Mouse (Mus musculus) bone marrow, adult 2 months (tissue): Measurements from ENCODE around the gene Mrpl51. TPM values are rescaled to one million over a fixed set of nuclear protein-coding genes. Genes with fewer than 3 reads are reported as not detected.

ENCODE experiments used
- H3K27ac ChIP-seq: fragments of 200-500 bp; 2 replicates; pipeline ENCODE4 v1.5.1; 2012; ENCODE audit warnings: low read depth, mild to moderate bottlenecking, control low read depth, inconsistent platforms, low read length; ENCODE audit not compliant: control insufficient read depth, poor library complexity, insufficient read depth
- H3K4me1 ChIP-seq: fragments of 200-500 bp; 2 replicates; pipeline ENCODE4 v1.6.1; 2011; ENCODE audit warnings: low read length; ENCODE audit not compliant: control insufficient read depth, insufficient read depth
- H3K4me3 ChIP-seq: fragments of 200-500 bp; replicated peaks from 2 replicates; pipeline ENCODE3; 2011; ENCODE audit warnings: mild to moderate bottlenecking, low read depth, low read length, control low read depth; ENCODE audit not compliant: control insufficient read depth
- CTCF ChIP-seq: fragments of 200-500 bp; IDR thresholded peaks from 2 replicates; pipeline ENCODE4 v1.5.1; 2011; ENCODE audit warnings: low read length, control low read depth; ENCODE audit not compliant: control insufficient read depth, insufficient read depth
- POLR2A ChIP-seq: fragments of 200-500 bp; IDR thresholded peaks from 2 replicates; pipeline ENCODE4 v1.6.1; 2011; ENCODE audit warnings: low read depth, mild to moderate bottlenecking, control low read depth, low read length, borderline replicate concordance; ENCODE audit not compliant: control insufficient read depth
- WGBS: fragments of 180-500 bp; shearing (Covaris S2); methylation state at CpG from one replicate; pipeline ENCODE4 v1.1.7; 2018; 5-methylcytosine and 5-hydroxymethylcytosine counted together
- polyA plus RNA-seq: library from polyadenylated mRNA; stranded (reverse); fragments of >200 nt; gene quantifications from 2 replicates; pipeline ENCODE4 v1.2.4, GENCODE M21; 2011; ENCODE audit warnings: low replicate concordance; ENCODE audit not compliant: missing spikeins, insufficient read depth, insufficient read length

The Mrpl51 gene
- polyA plus RNA-seq, 1 experiment, result 193 TPM

DNA sequence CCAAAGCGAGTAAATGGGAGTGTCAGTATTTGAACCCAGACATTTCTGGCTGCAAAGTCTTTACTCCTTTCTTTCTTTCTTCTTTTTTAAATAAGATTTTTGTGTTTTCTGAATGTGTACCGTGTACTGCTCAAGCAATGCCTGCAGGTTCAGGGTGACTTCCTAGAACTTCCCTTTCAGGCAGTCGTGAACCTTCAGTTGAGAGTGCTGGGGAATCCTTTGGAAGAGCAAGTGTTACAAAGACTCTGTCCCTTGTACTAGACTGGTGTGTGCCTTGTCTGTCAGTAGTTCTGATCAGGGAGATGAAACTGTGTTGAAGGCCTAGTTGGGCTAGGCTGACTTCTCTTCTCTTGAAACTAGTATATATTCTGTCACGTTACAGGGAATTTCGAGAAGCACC lies 1.2 kb downstream of the Mrpl51 start:
- TF ChIP-seq POLR2A (no peak), CTCF (no peak)
- peaks cover 1% of the 10 kb centered on the region; the same call in 1 of the 2 replicates for H3K4me1 ChIP-seq
- WGBS, result 13% methylated on average over 5 of the region's 5 CpGs
- peak overlapping the region; percentile 93 for H3K4me3 ChIP-seq
- H3K27ac ChIP-seq, result peak overlapping the region; percentile 98; the same call in 1 of the 2 replicates

DNA sequence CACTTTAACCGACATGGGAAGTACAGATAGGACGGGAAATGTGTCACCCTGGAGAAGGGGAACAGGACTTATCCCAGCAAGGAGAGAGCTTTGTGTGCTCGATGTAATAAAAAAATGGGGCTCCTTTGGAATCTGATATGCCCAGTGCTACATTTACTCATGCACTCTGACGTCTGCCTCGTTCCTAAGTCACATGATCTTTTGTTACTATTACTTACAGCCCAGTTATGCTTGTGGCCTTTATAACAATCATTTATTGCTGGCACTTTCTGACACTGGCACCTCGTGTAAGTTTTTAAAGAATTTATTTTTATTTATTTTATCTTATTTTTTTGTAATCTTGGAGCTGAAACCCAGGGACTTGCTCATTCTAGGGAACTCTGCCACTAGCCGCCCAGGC lies 1.8 kb downstream of the Mrpl51 start:
- 34% methylated on average over 7 of the region's 7 CpGs for WGBS

DNA sequence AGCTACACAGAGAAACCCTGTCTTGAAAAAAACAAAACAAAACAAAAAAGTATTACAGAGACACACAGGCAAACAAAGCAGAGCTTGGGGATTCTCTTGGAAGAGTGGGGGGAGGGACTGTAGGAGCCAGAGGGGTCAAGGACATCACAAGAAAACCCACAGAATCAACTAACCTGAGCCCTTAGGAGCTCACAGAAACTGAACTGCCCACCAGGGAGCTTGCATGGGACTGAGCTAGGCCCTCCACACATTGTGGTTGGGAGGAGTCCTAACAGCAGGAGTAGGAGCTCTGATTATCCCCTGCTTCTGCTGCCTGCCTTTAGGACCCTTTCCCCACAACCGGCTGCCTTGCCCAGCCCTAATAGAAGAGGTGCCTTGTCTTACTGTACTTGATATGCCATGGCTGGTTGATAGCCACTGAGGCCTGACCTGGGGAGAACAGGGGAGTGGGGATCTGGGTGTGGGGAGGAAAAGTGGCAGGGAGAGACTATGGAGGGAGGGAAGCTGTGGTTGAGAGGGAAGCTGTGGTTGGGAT lies 4.0 kb downstream of the Mrpl51 start:
- no peak overlapping the region for H3K27ac ChIP-seq
- no peak for TF ChIP-seq CTCF
- no peak for TF ChIP-seq POLR2A
- H3K4me1 ChIP-seq, result peaks cover 1% of the 10 kb centered on the region; the same call in 1 of the 2 replicates
- 80% methylated on average over 1 of the region's 1 CpGs for WGBS
- no peak overlapping the region for H3K4me3 ChIP-seq

More for the DNA sequence above, 1.8 kb downstream of the Mrpl51 start:
- TF ChIP-seq CTCF (no peak), POLR2A (no peak)
- Histone ChIP-seq H3K4me1 (peaks cover 1% of the 10 kb centered on the region; the same call in 1 of the 2 replicates), H3K4me3 (no peak overlapping the region), H3K27ac (no peak overlapping the region)

DNA sequence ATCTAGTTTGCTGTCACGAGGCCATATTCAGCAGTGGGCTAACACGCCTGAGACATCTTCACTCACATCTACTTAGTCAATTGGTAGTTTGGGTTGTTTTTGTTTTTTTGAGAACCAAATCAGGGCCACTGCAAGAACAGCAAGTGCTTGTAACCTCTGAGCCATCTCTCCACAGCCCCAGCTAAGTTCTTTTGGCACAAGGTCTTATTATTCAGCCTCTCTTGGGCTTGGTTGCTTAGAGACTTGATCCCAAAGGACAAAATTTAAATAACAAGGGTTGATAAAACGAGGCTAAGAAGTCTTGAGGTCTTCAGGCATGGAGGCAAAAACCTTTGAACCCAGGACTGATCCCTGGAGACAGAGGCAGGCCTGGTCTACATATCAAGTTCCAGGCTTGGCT lies 4.7 kb downstream of the Mrpl51 start:
- Histone ChIP-seq H3K27ac (no peak overlapping the region), H3K4me3 (no peak overlapping the region), H3K4me1 (no peaks in the 10 kb centered on the region)
- WGBS, result 73% methylated on average over 3 of the region's 3 CpGs
- TF ChIP-seq POLR2A (no peak), CTCF (no peak)

DNA sequence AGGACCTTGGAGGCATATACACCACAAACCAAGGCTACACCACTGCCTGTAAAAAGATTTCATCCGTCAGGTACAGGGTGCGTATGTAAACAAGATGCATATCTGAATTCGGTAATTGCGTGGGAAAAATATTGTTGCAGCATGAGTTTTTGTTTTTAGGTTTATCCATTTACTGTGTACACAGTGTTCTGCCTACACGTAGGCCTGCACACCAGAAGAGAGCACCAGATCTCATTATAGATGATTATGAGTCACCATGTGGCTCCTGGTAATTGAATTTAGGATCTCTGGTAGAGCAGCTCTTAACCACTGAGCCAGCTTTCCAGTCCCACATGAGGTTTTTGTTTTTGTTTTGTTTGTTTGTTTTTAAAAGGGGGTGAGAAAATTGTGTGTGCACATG lies 5.6 kb downstream of the Mrpl51 start:
- 79% methylated on average over 5 of the region's 5 CpGs for WGBS
- TF ChIP-seq CTCF (no peak), POLR2A (no peak)
- Histone ChIP-seq H3K4me3 (no peak overlapping the region), H3K27ac (no peak overlapping the region), H3K4me1 (no peaks in the 10 kb centered on the region)

DNA sequence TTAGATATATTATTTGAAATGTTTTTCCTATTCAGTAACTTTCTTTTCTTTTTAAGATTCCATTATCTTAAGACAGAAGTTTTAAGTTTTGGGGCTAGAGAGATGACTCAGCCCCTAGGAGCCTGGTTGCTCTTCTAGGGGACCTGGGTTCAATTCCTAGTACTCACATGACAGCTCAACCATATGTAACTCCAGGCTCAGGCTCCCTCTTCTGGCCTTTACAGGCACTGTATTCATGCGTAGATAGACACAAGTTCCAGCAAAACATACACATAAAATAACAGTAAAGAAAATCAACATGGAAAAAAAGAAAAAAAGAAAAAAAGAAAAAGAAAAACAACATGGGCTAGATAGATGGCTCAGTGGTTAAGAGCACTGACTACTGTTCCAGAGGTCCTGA lies 18.8 kb downstream of the Mrpl51 start:
- Histone ChIP-seq H3K4me3 (no peak overlapping the region), H3K4me1 (no peaks in the 10 kb centered on the region; the same call in none of the 2 replicates), H3K27ac (no peak overlapping the region)
- 83% methylated on average over 1 of the region's 1 CpGs for WGBS
- TF ChIP-seq POLR2A, result no peak
- TF ChIP-seq CTCF, result no peak

DNA sequence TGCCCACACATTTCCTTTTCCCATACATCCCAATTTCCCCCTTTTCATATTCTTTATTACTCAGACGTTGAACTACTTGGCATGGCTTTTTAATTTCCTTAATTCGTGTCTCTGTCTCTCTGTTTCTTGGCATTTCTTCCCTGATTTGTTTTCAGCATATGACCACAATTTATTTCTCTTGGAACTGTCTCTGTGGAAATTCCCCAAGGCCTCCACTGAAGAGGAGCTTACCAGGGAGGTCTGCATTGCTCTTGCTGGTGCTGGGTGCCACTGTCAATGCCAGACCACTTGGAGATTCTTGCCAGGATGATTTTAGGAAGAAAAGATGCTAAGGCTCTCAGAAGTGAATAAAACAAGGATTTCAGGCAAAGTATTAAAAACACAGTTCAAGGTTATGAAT lies 21.0 kb downstream of the Mrpl51 start:
- WGBS, result 34% methylated on average over 2 of the region's 2 CpGs
- no peak for TF ChIP-seq CTCF
- TF ChIP-seq POLR2A, result no peak
- Histone ChIP-seq H3K4me3 (no peak overlapping the region), H3K4me1 (peaks cover 2% of the 10 kb centered on the region), H3K27ac (no peak overlapping the region)

DNA sequence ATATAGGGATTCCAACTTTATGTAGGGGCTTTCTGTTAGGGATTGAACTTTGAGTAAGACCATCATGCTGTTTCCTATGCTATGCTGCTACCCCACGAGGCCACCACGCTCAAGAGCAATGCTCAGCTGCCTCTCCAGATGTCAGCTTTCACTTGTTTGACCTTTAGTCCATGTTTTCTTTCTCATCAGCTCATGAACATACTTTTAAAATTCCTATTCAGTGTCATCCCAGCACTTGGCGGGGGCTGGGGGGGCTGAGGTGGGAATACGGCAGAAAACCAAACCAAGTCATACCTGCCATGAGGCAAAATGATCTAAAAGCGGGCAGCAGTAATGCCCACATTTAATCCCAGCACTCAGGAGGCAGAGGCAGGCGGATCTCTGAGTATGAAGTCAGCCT lies 21.5 kb downstream of the Mrpl51 start:
- TF ChIP-seq CTCF (no peak), POLR2A (no peak)
- Histone ChIP-seq H3K4me1 (peaks cover 2% of the 10 kb centered on the region), H3K27ac (no peak overlapping the region), H3K4me3 (no peak overlapping the region)
- WGBS, result 76% methylated on average over 6 of the region's 6 CpGs

DNA sequence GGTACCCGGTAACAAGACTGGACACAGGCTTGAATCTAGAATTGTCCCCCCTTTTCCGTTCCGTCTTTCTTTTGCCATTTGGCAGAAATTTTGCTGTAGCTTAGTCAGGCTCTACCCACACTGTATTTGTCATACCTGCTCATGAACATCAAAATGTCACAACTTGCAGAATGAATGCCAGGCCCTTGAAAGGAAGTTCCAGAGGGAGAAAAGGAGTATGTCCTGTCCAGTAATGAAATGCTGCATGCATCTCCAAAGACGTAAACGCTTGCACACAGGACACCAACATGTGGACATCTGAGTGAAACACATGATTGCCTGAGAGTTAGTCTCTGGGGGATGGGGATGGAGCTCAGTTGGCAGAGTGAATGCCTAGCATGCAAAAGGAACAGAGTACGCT lies 22.1 kb downstream of the Mrpl51 start:
- no peak overlapping the region for H3K4me3 ChIP-seq
- TF ChIP-seq CTCF, result no peak
- H3K4me1 ChIP-seq, result peaks cover 4% of the 10 kb centered on the region
- no peak overlapping the region for H3K27ac ChIP-seq
- 83% methylated on average over 6 of the region's 6 CpGs for WGBS
